Mouse (Mus musculus) cerebellum, adult 9-11 months (tissue): ENCODE results near the gene Odf2.

Source experiments
- DNase-seq: peaks from one replicate; pipeline ENCODE4 v3.0.0; 2022

The Odf2 gene

GRCm38 (mm10) chr2:29940073-29940472 lies 51.1 kb downstream of the Odf2 start:
- no peak for DNase-seq

- DNase-seq: peak; percentile 61
Observed at GRCm38 (mm10) chr2:29940826-29941225, 51.8 kb downstream of the Odf2 start.

GRCm38 (mm10) chr2:29944723-29945122 lies 55.7 kb downstream of the Odf2 start:
- DNase-seq: no peak

- DNase-seq: no peak
Observed at GRCm38 (mm10) chr2:29948896-29949295, 59.9 kb downstream of the Odf2 start.

- no peak for DNase-seq
Observed at GRCm38 (mm10) chr2:29961246-29961645, 72.2 kb downstream of the Odf2 start.

DNA sequence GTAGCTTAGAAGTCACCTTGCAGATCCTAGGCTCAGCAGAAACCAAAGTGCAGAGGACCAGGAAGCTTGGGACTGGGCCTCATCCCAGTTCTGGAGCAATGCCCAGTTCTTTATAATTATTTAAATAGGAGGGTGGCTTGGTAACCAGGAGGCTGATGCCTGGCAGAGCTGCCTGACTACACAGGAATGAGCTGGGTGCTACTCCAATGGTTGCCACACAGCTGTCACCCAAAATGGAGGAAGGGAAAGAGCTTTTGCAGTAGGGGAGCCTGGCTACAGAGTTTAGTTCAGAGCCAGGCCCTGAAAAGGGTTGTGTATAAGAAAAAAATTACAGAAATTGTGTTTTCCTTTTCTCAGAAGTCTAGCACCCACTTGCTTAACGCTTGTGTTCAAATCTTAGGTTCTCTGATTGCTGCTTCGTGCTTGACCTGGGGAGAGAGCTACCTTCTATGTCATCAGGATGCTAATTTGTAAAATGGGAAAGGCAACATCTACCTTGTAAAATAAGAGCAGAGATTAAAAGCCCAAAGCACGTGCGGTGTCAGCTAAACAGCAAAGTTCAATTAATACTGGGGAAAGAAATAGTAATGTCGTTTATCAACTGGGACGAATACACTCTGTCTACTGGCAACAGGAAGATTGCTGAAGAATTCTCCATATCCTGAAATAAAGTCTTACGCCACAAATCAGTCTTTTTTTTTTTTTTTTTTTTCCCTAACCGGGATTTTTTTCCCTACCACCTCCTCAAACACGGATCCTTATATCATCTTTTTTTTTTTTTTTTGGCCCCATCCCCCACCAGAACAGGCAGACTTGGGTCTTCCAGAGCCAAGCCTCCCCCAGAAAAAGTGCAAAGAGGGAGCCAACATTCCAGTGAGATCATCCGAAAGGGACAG lies 75.6 kb downstream of the Odf2 start:
- peak; percentile 65 for DNase-seq

- DNase-seq: peak; percentile 96
Observed at GRCm38 (mm10) chr2:29965250-29965843, 76.3 kb downstream of the Odf2 start, which contains the start of gene Sptan1. Gene Sptan1 (plus strand): TSS chr2:29965560.

DNA sequence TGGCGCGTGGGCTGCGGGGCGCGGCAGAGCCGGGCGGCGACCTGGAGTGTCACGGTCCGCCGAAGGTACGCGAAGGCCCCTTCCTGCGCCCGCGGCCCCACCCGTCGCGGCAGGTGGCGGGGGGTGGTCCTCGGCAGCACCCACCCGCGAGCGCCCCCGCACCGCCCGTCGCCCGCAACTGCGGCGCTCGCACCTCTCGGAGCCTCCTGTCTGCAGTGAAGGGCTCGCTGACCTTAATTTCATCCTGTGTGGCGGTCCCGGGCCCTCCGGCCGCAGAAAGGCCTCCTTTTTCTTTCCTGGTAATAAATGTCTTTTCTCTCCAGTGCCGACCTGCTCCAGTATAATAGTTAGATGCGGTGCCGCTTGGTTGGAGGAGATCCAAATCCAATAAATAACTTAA lies 76.9 kb downstream of the Odf2 start:
- peak; percentile 71 for DNase-seq

- no peak for DNase-seq
Observed at GRCm38 (mm10) chr2:29966826-29967225, 77.8 kb downstream of the Odf2 start.

GRCm38 (mm10) chr2:29967768-29968167 lies 78.7 kb downstream of the Odf2 start:
- DNase-seq: no peak

DNA sequence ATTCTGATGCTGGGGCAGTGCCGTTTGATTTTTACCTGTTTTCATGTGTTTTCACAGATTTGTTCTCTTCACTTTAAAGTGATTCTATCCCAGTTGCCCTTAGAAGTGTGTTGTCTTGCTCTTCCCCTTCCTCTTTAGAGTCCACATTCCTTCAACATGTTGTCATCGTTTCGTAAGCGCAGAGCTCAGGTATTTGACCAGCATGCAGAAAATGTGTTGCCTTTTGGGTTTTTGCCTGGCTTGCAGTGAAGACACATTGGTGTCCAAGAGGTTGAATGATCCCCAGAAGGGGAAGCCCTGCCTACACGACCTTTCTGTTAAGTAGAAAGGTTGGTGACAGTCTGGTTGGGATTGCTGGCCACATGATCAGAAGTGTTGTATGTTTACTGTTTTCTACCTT lies 79.6 kb downstream of the Odf2 start:
- no peak for DNase-seq

- peak; percentile 61 for DNase-seq
Observed at GRCm38 (mm10) chr2:29971838-29972635, 83.0 kb downstream of the Odf2 start.

- no peak for DNase-seq
Observed at GRCm38 (mm10) chr2:29973525-29973924, 84.5 kb downstream of the Odf2 start.

DNA sequence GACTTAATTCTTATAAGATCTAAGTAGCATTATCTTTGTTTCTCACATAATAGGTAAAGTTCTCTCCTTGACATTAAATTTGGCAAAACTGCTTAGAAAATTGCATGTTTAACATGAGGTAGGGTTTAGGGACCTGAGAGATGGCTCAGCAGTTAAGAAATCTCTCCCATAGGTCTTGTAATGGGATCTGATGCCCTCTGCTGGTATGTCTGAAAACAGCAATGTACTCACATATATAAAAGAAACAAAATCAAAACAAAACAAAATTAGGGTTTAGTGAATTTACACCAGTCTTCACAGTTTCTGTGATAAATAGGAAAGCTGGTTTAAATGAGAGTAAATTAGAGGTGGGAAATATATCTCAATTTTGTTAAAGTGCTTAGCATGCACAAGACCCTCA lies 88.3 kb downstream of the Odf2 start:
- no peak for DNase-seq

DNA sequence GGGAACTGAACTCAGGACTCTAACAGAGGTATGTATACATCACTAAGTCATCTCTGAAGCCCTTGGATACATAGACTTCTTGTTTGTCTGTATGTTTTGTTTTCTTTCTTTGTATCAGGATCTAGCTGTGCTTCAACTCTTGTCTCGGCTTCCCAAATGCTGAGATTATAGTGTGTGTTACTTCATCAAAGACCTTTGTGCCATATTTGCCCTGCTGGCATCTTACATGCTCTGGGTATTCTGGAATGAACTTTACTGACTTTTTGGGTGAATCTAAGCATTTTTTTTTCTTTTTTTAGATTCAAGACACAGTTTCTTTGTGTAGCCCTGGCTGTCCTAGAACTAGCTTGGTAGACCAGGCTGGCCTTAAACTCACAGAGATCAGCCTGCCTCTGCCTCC lies 91.6 kb downstream of the Odf2 start:
- DNase-seq: no peak
